Mouse (Mus musculus) lung, adult 2 months (tissue): ENCODE measurements around the gene Dennd5a.

Experiments used
- CTCF ChIP-seq: fragments of 200-500 bp; IDR thresholded peaks from 2 replicates; pipeline ENCODE4 v1.5.1; 2011; ENCODE audit warnings: mild to moderate bottlenecking, low read length, control low read depth; ENCODE audit not compliant: insufficient read depth
- POLR2A ChIP-seq: fragments of 200-500 bp; IDR thresholded peaks from 2 replicates; pipeline ENCODE4 v1.6.1; 2011; ENCODE audit warnings: low read depth, mild to moderate bottlenecking, control low read depth, low read length, borderline replicate concordance; ENCODE audit errors: extremely low read depth

GRCm38 (mm10) chr7:109968924-109969450 lies 8.7 kb upstream of the Dennd5a start:
- TF ChIP-seq CTCF (no peak), POLR2A (no peak)
